Mouse (Mus musculus): ENCODE data around the gene Mrpl4.

- TF ChIP-seq EP300 (IDR thresholded peaks at IDR 0.05; ENCODE audit: low read depth) (no peak), CTCF (IDR thresholded peaks at IDR 0.05; ENCODE audit: low read depth) (0 out of 2 replicates have a peak, but pooled peaks have one; percentile 12)
Measured at GRCm38 (mm10) chr9:20976961-20977689, 25.4 kb upstream of the Mrpl4 start.
